Mouse (Mus musculus): ENCODE data around the gene Slc10a1. TPM values are rescaled to one million over a fixed set of nuclear protein-coding genes. Genes with fewer than 3 reads are reported as not detected.

Gene Slc10a1
- total RNA-seq, 2 experiments from 2014 or later = not detected

DNA sequence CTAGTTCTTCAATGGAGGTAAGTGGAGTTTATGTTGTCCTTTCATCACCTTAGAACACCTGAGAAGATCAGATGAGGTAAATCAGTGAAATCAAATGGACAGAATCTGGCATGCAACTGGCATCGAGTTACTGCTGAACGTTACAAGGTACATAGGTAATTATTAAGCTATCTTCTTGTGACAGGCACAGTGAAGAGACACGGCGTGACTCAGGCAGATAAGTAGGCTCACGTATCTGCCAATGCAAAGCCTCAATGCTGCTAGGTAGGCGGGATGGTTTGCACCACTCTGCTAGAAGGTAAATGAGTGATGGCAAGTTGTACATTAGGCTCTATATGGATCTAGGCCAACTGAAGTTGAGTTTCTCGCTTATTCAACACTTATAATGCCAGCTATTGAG, 38.4 kb downstream of the Slc10a1 start:
- DNase-seq (ENCODE audit: low spot score in 2 of 2) = no peak

DNA sequence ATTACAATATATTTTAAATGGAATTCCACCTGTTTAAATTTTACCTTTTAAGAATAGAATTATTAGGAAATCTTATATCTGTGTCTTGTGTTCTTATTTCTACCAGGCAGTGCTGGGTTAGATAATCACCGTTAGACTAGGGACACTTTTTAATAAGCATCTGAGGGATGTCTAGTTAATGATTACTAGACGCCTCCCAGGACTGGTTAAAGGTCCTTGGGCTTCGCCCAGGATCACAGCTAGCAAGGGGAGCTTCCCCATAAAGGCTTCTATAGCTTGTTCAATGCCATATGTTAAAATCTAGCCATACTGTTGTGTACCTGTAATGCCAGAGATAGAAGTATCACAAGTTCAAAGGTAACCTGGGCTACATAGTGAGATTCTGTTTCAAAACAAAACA, 39.6 kb downstream of the Slc10a1 start:
- no peak for DNase-seq (ENCODE audit: low spot score in 2 of 2)

DNA sequence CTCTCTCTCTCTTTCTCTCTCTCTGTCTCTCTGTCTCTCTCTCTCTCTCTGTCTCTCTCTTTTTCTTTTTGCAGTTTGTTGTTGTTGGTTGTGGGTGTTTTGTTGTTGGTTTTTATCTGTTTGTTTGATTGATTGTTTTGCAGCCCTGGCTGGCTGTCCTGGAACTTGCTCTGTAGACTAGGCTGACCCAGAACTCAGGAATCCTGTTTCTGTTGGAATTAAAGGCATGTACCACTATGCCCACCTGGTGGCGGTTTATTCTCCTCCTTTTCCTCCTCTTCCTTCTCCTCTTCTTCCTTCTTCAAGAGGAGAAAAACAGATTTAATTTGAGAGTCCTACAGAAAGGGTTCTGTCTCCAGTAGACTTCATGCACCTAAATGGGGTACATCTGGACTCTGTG, 41.0 kb downstream of the Slc10a1 start:
- DNase-seq (ENCODE audit: low spot score in 2 of 2) = no peak

DNA sequence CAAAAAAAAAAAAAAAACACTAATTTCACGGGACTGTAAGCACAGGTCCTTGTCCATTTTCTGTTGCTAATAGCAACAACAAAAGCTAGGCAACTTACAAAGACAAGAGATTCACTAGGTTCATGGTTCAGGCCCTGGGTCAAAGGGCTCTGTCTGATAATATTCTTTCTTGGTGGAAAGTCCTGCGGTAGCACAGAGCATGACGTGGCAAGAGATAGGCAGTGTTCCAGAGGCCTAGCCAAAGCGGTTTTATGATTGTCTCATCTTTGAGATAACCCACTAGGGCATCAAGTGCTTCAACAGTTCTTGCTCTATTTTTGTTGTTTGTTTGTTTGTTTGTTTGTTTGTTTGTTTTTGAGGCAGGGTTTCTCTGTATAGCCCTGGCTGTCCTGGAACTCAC, 42.0 kb downstream of the Slc10a1 start:
- no peak for DNase-seq (ENCODE audit: low spot score in 2 of 2)

DNA sequence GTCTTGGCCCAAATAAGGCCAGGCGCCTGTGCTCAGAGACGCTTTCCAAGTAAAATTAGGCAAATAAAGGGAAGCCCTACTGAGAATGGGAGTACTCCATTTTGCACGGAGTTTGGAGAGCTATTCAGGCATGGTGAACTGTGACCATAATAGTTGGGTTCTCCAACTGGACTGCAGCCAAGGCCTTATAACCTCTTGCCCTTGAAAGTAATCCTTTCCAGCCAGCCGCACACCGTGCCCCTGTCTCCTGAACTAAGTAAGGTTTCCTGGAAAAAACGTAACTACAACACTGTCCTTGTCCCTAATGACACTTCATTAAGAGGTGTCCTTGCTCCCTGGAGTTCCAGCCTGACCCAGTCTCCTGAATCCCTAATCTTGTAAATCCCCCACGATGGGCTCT, 42.6 kb downstream of the Slc10a1 start:
- no peak for DNase-seq (ENCODE audit: low spot score in 2 of 2)

DNA sequence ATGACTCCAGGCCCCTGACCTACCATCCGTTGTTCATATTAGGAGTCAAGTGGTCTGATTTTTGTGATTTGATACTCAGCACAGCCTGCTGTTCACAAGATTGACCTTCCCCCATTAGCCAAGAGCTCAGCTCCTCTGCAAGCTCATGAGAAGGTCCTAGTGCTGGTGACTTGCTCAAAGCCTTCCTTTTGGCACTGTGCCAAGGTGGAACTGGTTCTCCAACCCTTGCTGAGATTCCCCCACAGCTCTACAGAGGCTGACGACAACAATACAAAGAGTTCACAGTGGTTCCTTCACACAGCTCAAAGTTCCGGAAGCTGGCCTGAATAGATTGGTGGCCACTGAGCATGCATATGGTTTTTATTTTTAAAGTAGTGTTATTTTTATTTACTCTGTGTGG, 44.3 kb downstream of the Slc10a1 start:
- peak in 1 of 2 experiments; percentile 52 for DNase-seq (ENCODE audit: low spot score in 2 of 2)

DNA sequence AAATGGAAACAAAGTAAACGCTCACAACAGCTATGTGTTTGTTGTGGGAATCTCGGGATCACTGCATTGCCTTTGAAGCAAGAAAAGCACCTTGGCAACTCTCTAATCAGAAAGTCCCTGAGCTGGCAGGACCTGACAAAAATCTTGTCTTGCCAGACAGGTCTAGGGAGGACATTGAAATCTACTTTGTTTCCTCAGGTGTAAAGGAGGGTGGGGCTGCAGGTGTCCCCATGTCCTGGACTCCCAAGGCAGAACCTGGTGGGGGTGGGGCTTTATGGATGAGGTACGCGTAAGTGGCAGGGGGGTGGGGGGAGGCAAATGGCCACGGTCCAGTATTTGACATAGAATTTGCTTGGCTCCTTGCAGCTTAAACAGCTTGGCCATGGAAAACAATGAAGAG, 44.9 kb downstream of the Slc10a1 start:
- DNase-seq (ENCODE audit: low spot score in 2 of 2) = no peak

DNA sequence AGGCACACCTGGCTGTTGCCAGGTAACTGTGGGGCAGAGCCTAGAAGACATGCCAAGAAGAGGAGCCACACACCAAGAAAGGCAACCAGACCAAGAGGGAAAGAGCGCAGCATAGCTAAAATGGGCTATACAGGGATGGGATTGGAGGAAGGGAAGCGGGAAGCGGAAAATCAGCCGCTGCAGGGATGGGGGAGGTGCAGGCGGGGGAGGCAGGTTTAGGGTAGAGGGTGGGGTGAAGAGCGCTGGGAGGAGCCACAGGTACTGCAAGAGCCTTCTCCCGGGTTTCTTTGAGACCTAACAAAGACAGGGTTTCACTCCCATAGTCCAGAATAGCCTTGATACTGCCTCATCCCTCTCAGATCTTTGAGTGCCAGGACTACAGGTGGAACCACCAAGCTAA, 45.6 kb downstream of the Slc10a1 start:
- DNase-seq (ENCODE audit: low spot score in 2 of 2) = no peak

DNA sequence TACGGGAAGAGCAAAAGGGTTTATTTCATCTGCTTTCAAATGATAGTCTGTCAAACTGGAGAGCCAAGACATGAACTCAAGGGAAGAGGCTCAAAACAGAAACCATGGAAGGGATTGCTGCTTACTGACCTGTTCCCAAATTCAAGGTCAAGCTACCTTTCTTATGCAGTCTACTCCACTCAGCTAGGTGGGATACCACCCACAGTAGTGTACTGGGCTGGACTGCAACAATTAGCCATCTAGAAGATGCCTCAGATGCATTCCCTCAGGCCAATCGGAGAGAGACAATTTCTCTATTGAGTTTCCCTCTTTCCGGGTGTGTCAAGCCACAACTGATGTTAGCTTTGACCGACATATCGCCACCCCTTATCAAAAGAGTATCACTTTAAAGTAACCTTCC, 47.2 kb downstream of the Slc10a1 start:
- DNase-seq (ENCODE audit: low spot score in 2 of 2) = no peak

DNA sequence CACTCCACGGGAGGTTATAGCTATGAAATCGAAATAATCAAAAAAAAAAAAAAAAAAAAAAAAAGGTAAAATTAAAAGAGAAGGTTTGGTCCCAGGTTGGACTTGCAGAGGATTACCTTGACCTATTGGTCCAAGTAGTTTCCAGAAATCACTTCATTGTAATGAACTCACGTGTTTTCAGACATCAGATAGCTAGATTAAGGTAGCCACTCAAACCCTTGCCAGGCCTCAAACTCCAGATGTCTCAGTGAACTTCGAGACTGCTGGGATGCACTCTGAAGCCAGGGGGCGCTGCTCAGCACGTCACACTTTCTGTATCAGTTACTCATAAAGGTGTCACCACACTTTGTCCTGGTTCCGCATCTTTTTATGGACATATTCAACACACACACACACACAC, 50.7 kb downstream of the Slc10a1 start:
- DNase-seq (ENCODE audit: low spot score in 2 of 2) = no peak

DNA sequence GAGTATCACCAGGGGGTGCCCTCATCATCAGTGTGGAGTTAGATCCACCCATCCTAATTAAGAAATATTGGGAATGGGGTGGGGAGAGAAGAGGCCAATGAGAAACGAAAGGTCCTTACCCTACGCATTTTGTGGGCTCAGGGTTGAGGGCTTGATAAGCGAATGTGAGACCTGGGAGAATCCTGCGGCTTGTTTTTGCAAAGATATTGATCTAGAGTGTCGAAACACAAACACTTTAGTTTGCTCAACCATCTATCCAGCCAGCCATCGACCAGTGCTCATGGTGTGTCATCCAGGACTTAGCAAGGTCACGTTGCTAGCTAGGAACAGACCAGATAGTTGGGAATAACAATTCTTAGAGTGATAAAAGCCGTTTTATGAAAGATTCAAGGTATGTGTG, 58.9 kb downstream of the Slc10a1 start:
- DNase-seq (ENCODE audit: low spot score in 2 of 2) = no peak

Other genes with a start within 250 kb of the Slc10a1 start
- gene Ccdc177, start 208.0 kb downstream of the Slc10a1 start, total RNA-seq (2021) = 10 to 100 TPM; 18.5 to 18.7 TPM
- 10 to 100 TPM; 54.3 TPM for gene Susd6, start 178.2 kb downstream of the Slc10a1 start, total RNA-seq (2021)
- gene Srsf5, start 23.2 kb downstream of the Slc10a1 start, total RNA-seq (2021) = 100 to 1,000 TPM; 355 to 387 TPM
- 1 to 10 TPM; 8.3 to 8.7 TPM for gene Smoc1, start 58.1 kb upstream of the Slc10a1 start, total RNA-seq (2021)